Mouse (Mus musculus) ovary, adult 10 weeks (tissue): Measurements from ENCODE around the gene Abhd17b. TPM values are rescaled to one million over a fixed set of nuclear protein-coding genes. Genes with fewer than 3 reads are reported as not detected.

ENCODE experiments used
- polyA plus RNA-seq: library from polyadenylated mRNA; stranded (reverse); fragments of 350-450 nt; fragmentation: Illumina TruSeq; extraction: RNeasy Lipid Tissue Mini Kit (QIAGEN cat#74804); gene quantifications from one replicate; pipeline ENCODE4 v1.2.3, GENCODE M21; 2014

Gene Abhd17b
- polyA plus RNA-seq, result 121 TPM

GRCm38 (mm10) chr19:21653172-21653981, at the start of gene Abhd17b:
Gene Abhd17b, plus strand, starts transcription at chr19:21653185.

GRCm38 (mm10) chr19:21652285-21653171, 457 bp upstream of the Abhd17b start, which contains the start of gene 1110059E24Rik:
Gene 1110059E24Rik, minus strand, starts transcription at chr19:21652976.

Other genes starting within 250 kb of the Abhd17b start
- gene Gda, start 179.7 kb upstream of the Abhd17b start, polyA plus RNA-seq, result 20.6 TPM
- 118 TPM for gene 1110059E24Rik, start 209 bp upstream of the Abhd17b start, polyA plus RNA-seq
- 9.3 TPM for gene Cemip2, start 125.2 kb downstream of the Abhd17b start, polyA plus RNA-seq